ENCODE assay signal across 12 mouse cellular contexts in genomic region chr4:127861319-127862117, GRCm38 (mm10).
DNase-seq lines count a peak whose midpoint lies in the region; ATAC-seq and TF ChIP-seq lines count a peak whose summit lies in the region.
"Had no signal": no experiment of that assay in that cellular context is flagged by ENCODE, and none has a peak within 500 bp of the region (broad histone marks: within the 10 kb centered on the region; RNA-seq: fewer than 3 reads in every experiment).

No protein-coding gene starts in this region.

- H3K4me1 ChIP-seq in forebrain, embryonic 11.5 days (replicated peaks; ENCODE audit: control insufficient read depth, insufficient read depth, low read length), result no peaks in the 10 kb centered on the region; the same call in 1 of the 2 replicates
- H3K4me1 ChIP-seq in hindbrain, postnatal 0 days (ENCODE audit: insufficient read depth, low read length), result no peaks in the 10 kb centered on the region
- H3K4me1 ChIP-seq: kidney, embryonic 15.5 days; limb, embryonic 15.5 days had no signal

- WGBS in forebrain, embryonic 11.5 days, result 62% methylated on average over 16 of the region's 16 CpGs
- 46% methylated on average over 16 of the region's 16 CpGs for WGBS in hindbrain, postnatal 0 days

- TF ChIP-seq CTCF in left cerebral cortex, adult 2 months (IDR thresholded peaks at IDR 0.05), result no peak
- TF ChIP-seq CTCF in hindbrain, postnatal 0 days (IDR thresholded peaks at IDR 0.05; ENCODE audit: low read depth), result no peak

- H3K27ac ChIP-seq in left cerebral cortex, adult 2 months, result peak overlapping the region; percentile 70
- H3K27ac ChIP-seq in forebrain, embryonic 11.5 days (ENCODE audit: low read depth, low read length), result peak overlapping the region; percentile 33; the same call in 1 of the 2 replicates
- no peak overlapping the region for H3K27ac ChIP-seq in hindbrain, postnatal 0 days
- H3K27ac ChIP-seq: kidney, embryonic 15.5 days; limb, embryonic 15.5 days had no signal

- H3K27me3 ChIP-seq in forebrain, embryonic 11.5 days (ENCODE audit: control insufficient read depth, insufficient read depth, low read length), result no peaks in the 10 kb centered on the region
- H3K27me3 ChIP-seq in hindbrain, postnatal 0 days (ENCODE audit: insufficient read depth, low read length), result no peaks in the 10 kb centered on the region
- H3K27me3 ChIP-seq: kidney, embryonic 15.5 days; limb, embryonic 15.5 days had no signal

- intact Hi-C loops in left cerebral cortex, adult 2 months (cut with DNase I), result loop anchor here (5.0 kb wide), 1 partner anchor 126 kb away; the partner anchor contains the start of gene Csmd2

- H3K36me3 ChIP-seq in forebrain, embryonic 11.5 days (ENCODE audit: control insufficient read depth, insufficient read depth, low read length), result no peaks in the 10 kb centered on the region
- H3K36me3 ChIP-seq in hindbrain, postnatal 0 days (ENCODE audit: insufficient read depth, low read length), result no peaks in the 10 kb centered on the region
- H3K36me3 ChIP-seq: kidney, embryonic 15.5 days; limb, embryonic 15.5 days had no signal

- ATAC-seq in forebrain, embryonic 11.5 days (replicated peaks; ENCODE audit: low FRiP score), result no peak
- no peak for ATAC-seq in hindbrain, postnatal 0 days

- no peak overlapping the region for H3K9ac ChIP-seq in forebrain, embryonic 11.5 days (ENCODE audit: low read length)
- H3K9ac ChIP-seq in hindbrain, postnatal 0 days (replicated peaks; ENCODE audit: low read length), result no peak overlapping the region
- H3K9ac ChIP-seq: kidney, embryonic 15.5 days; limb, embryonic 15.5 days had no signal

- H3K9me3 ChIP-seq in forebrain, embryonic 11.5 days (ENCODE audit: control insufficient read depth, low read length), result no peaks in the 10 kb centered on the region
- no peaks in the 10 kb centered on the region for H3K9me3 ChIP-seq in hindbrain, postnatal 0 days (ENCODE audit: low read length)
- H3K9me3 ChIP-seq: kidney, embryonic 15.5 days; limb, embryonic 15.5 days had no signal

- H3K4me3 ChIP-seq in left cerebral cortex, adult 2 months, result no peak overlapping the region
- H3K4me3 ChIP-seq in forebrain, embryonic 11.5 days (ENCODE audit: low read depth, low read length), result no peak overlapping the region
- no peak overlapping the region for H3K4me3 ChIP-seq in hindbrain, postnatal 0 days (ENCODE audit: low read length)
- H3K4me3 ChIP-seq: erythroblast, embryonic 14.5 days; kidney, embryonic 15.5 days; limb, embryonic 15.5 days had no signal

- no peak overlapping the region for H3K4me2 ChIP-seq in forebrain, embryonic 11.5 days (ENCODE audit: low read depth, low read length, severe bottlenecking)
- no peak overlapping the region for H3K4me2 ChIP-seq in hindbrain, postnatal 0 days (ENCODE audit: low read depth, low read length)
- H3K4me2 ChIP-seq: kidney, embryonic 15.5 days; limb, embryonic 15.5 days had no signal

- peak; percentile 40 to 66 for DNase-seq in left cerebral cortex, adult 2 months (ENCODE audit: extremely low spot score in 1 of 2, low spot score in 2 of 2)
- no peak for DNase-seq in left cerebral cortex, adult 11 months (ENCODE audit: low spot score)
- no peak for DNase-seq in forebrain, embryonic 11.5 days (ENCODE audit: low spot score)
- DNase-seq in hindbrain, postnatal 0 days (ENCODE audit: low spot score), result peak; percentile 9
- peak; percentile 62 to 81 for DNase-seq in right cerebral cortex, postnatal 10 days (ENCODE audit: low spot score in 2 of 2)
- no peak for DNase-seq in adipocyte (ENCODE audit: low spot score)
- DNase-seq in ovary, postnatal 10 days (ENCODE audit: low spot score), result no peak
- no peak for DNase-seq in urinary bladder, postnatal 10 days (ENCODE audit: low spot score)
- DNase-seq: lung, postnatal 10 days had no signal

Comparison
In these comparisons a context has a peak if more than half of its experiments do, and no peak if none do; other contexts are left out.
1. DNase-seq: peak in left cerebral cortex, adult 2 months (2 of 2), hindbrain, postnatal 0 days (single experiment) and right cerebral cortex, postnatal 10 days (2 of 2); none in left cerebral cortex, adult 11 months (single experiment), forebrain, embryonic 11.5 days (single experiment), adipocyte (single experiment), ovary, postnatal 10 days (single experiment) and urinary bladder, postnatal 10 days (single experiment).